Comparison of ENCODE assay signal across 8 mouse cellular contexts in the genomic region with DNA sequence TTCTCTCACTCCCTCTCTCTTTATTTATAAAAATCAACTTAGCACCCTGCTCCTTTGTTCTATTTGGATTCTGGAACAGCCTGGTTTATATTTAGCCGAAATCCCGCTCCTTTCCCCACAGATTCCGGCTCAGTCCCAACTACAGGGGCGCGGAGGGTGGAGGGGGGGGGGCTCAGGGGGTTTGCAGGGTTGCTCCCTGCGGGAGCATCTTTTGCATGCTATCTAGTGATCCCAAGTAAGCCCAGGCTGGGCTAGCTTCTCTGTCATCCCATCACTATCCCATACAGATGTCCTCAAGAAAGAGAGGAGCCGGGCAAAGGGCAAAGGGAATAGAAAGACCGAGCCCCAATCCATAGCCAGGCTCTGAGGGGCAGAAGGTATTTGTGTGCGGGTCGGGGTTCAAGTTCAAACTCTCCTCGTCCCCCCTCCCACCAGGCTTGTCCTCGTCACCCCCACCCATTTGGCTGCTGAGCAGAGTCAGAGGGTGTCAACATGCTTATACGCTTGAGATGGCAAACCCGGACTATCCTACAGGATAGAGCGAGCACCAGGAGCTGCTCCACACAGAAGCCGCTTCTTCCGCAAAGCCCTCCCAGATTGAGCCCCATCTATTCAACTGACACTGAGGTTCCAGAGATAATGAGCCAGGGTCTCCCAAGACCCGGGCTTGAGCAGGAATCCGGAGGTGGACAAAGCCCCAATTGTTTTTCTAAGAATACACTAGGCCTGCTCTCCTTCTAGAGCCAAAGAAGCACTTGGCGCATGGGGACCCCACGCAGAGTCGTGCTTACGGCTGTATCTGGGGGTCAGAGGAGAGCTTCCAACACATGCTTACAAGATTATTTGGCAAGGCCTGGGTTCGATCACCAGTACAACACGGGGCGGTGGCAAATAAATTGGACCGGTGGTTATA. TPM values are rescaled to one million over a fixed set of nuclear protein-coding genes. Genes with fewer than 3 reads are reported as not detected.
DNase-seq lines count a peak whose midpoint lies in the region; ATAC-seq and TF ChIP-seq lines count a peak whose summit lies in the region.

No protein-coding gene starts in this region.

- H3K36me3 ChIP-seq in heart, embryonic 10.5 days: no peaks in the 10 kb centered on the region
- no peaks in the 10 kb centered on the region for H3K36me3 ChIP-seq in ES-Bruce4 (ENCODE audit: control insufficient read depth, insufficient read depth, low read length, poor library complexity, severe bottlenecking)
- H3K36me3 ChIP-seq in forebrain, embryonic 14.5 days (ENCODE audit: control insufficient read depth, insufficient read depth, low read length): no peaks in the 10 kb centered on the region
- H3K36me3 ChIP-seq in liver, embryonic 13.5 days: no peaks in the 10 kb centered on the region

- no peak for DNase-seq in heart, embryonic 10.5 days (ENCODE audit: low spot score)
- no peak for DNase-seq in heart, postnatal 14 days
- DNase-seq in forebrain, embryonic 14.5 days (ENCODE audit: low spot score): no peak
- no peak for DNase-seq in liver, embryonic 13.5 days
- DNase-seq in thymus, postnatal 10 days (ENCODE audit: low spot score in 2 of 2): no peak
- no peak for DNase-seq in c-Kit-positive CD71-positive TER-119-positive erythroid progenitor cells, embryonic 14.5 days (ENCODE audit: low spot score)

- H3K9ac ChIP-seq in ES-Bruce4 (ENCODE audit: low read depth, poor library complexity, severe bottlenecking): peak overlapping the region; percentile 31
- peak overlapping the region; percentile 63 for H3K9ac ChIP-seq in forebrain, embryonic 14.5 days (ENCODE audit: low read length)
- H3K9ac ChIP-seq in liver, embryonic 13.5 days: no peak overlapping the region

- peak overlapping the region; percentile 85 for H3K27ac ChIP-seq in heart, embryonic 10.5 days
- H3K27ac ChIP-seq in ES-Bruce4 (ENCODE audit: insufficient read depth, low read length): no peak overlapping the region
- H3K27ac ChIP-seq in forebrain, embryonic 14.5 days (ENCODE audit: low read depth, low read length): peak overlapping the region; percentile 34; the same call in 1 of the 2 replicates
- no peak overlapping the region for H3K27ac ChIP-seq in liver, embryonic 13.5 days

- peaks cover 33% of the 10 kb centered on the region for H3K27me3 ChIP-seq in heart, embryonic 10.5 days (ENCODE audit: insufficient read depth, poor library complexity, severe bottlenecking)
- H3K27me3 ChIP-seq in ES-Bruce4 (ENCODE audit: control insufficient read depth, insufficient read depth, low read length, poor library complexity, severe bottlenecking): no peaks in the 10 kb centered on the region
- H3K27me3 ChIP-seq in forebrain, embryonic 14.5 days (replicated peaks; ENCODE audit: control insufficient read depth, insufficient read depth, low read length): 0 out of 2 replicates have a peak, but pooled peaks cover 3% of the 10 kb centered on the region
- peaks cover 82% of the 10 kb centered on the region for H3K27me3 ChIP-seq in liver, embryonic 13.5 days

- TF ChIP-seq EP300 in ES-Bruce4 (IDR thresholded peaks at IDR 0.05; ENCODE audit: insufficient read depth, low read depth, low read length): no peak

- peak overlapping the region; percentile 48 for H3K4me2 ChIP-seq in forebrain, embryonic 14.5 days (ENCODE audit: low read length)
- 0 out of 2 replicates have a peak overlapping the region, but pooled peaks have one; percentile 33 for H3K4me2 ChIP-seq in liver, embryonic 13.5 days

- no peaks in the 10 kb centered on the region for H3K9me3 ChIP-seq in heart, embryonic 10.5 days
- H3K9me3 ChIP-seq in ES-Bruce4 (replicated peaks; ENCODE audit: control insufficient read depth, insufficient read depth, low read length, poor library complexity, severe bottlenecking): no peaks in the 10 kb centered on the region
- no peaks in the 10 kb centered on the region for H3K9me3 ChIP-seq in forebrain, embryonic 14.5 days (replicated peaks; ENCODE audit: control insufficient read depth, low read length)
- H3K9me3 ChIP-seq in liver, embryonic 13.5 days (replicated peaks): 0 out of 2 replicates have a peak, but pooled peaks cover 4% of the 10 kb centered on the region

- H3K4me3 ChIP-seq in heart, embryonic 10.5 days: peak overlapping the region; percentile 59
- peak overlapping the region; percentile 10; the same call in 1 of the 2 replicates for H3K4me3 ChIP-seq in ES-Bruce4 (ENCODE audit: low read depth, low read length)
- H3K4me3 ChIP-seq in forebrain, embryonic 14.5 days (ENCODE audit: low read depth, low read length): peak overlapping the region; percentile 31
- H3K4me3 ChIP-seq in liver, embryonic 13.5 days (replicated peaks): 0 out of 2 replicates have a peak overlapping the region, but pooled peaks have one; percentile 16

- peak; percentile 81 for ATAC-seq in forebrain, embryonic 14.5 days
- no peak for ATAC-seq in liver, embryonic 13.5 days (ENCODE audit: low read depth)
- no peak for ATAC-seq in CD4-positive, CD25-positive, alpha-beta regulatory T cell, adult 4 months

- peaks cover 17% of the 10 kb centered on the region for H3K4me1 ChIP-seq in heart, embryonic 10.5 days
- H3K4me1 ChIP-seq in ES-Bruce4 (ENCODE audit: control insufficient read depth, insufficient read depth, low read length): no peaks in the 10 kb centered on the region
- H3K4me1 ChIP-seq in forebrain, embryonic 14.5 days (ENCODE audit: control insufficient read depth, insufficient read depth, low read length): peaks cover 7% of the 10 kb centered on the region
- H3K4me1 ChIP-seq in liver, embryonic 13.5 days (replicated peaks): no peaks in the 10 kb centered on the region

- WGBS in heart, embryonic 10.5 days: 17% methylated on average over 27 of the region's 27 CpGs
- 9% methylated on average over 27 of the region's 27 CpGs for WGBS in forebrain, embryonic 14.5 days
- WGBS in liver, embryonic 13.5 days (ENCODE audit: insufficient replicate concordance): 23% methylated on average over 27 of the region's 27 CpGs

- no peak for TF ChIP-seq CTCF in ES-Bruce4 (IDR thresholded peaks at IDR 0.05; ENCODE audit: low read depth, low read length)

- no peak for TF ChIP-seq POLR2A in ES-Bruce4 (IDR thresholded peaks at IDR 0.05; ENCODE audit: insufficient read depth, low read length)

- intact Hi-C loops in heart, postnatal 14 days (cut with DNase I): no loop called here

RNA-seq across cellular contexts. Expression of a gene that starts 20.1 kb away (rescaled TPM):
- 88.7 and 117 TPM in 2 replicates for polyA plus RNA-seq in heart, embryonic 10.5 days (2016; fragmentation: Nextera tagmentation; extraction: Ambion mirVana)
- total RNA-seq in heart, postnatal 14 days (2021): 10 to 100 TPM; 27.6 to 29.8 TPM
- 76.1 and 79.9 TPM in 2 replicates for polyA plus RNA-seq in ES-Bruce4 (2011; ENCODE audit: insufficient read depth, insufficient read length, low read depth, missing spikeins)
- polyA plus RNA-seq in forebrain, embryonic 14.5 days (2014; fragmentation: Nextera tagmentation; extraction: Ambion mirVana): 101 and 105 TPM in 2 replicates
- 120 and 127 TPM in 2 replicates for polyA plus RNA-seq in liver, embryonic 13.5 days (2015; fragmentation: Nextera tagmentation; extraction: Ambion mirVana)
- polyA plus RNA-seq in CD4-positive, CD25-positive, alpha-beta regulatory T cell, adult 4 months (2017; shearing (Covaris generic)): 100 to 1,000 TPM in 1 of 2 experiments, 10 to 100 TPM in 1; 84.0 to 114 TPM

RNA-seq across cellular contexts. Expression of a gene that starts 21.3 kb away (rescaled TPM):
- polyA plus RNA-seq in heart, embryonic 10.5 days (2016; fragmentation: Nextera tagmentation; extraction: Ambion mirVana): 0.79 and 1.2 TPM in 2 replicates
- 1 to 10 TPM; 3.5 to 4.0 TPM for total RNA-seq in heart, postnatal 14 days (2021)
- 8.1 and 11.4 TPM in 2 replicates for polyA plus RNA-seq in ES-Bruce4 (2011; ENCODE audit: insufficient read depth, insufficient read length, low read depth, missing spikeins)
- 7.1 and 10.1 TPM in 2 replicates for polyA plus RNA-seq in forebrain, embryonic 14.5 days (2014; fragmentation: Nextera tagmentation; extraction: Ambion mirVana)
- polyA plus RNA-seq in liver, embryonic 13.5 days (2015; fragmentation: Nextera tagmentation; extraction: Ambion mirVana): not detected in 2 replicates
- not detected for polyA plus RNA-seq in CD4-positive, CD25-positive, alpha-beta regulatory T cell, adult 4 months (2017; shearing (Covaris generic))

RNA-seq across cellular contexts. Expression of a gene that starts 57.2 kb away (rescaled TPM):
- polyA plus RNA-seq in heart, embryonic 10.5 days (2016; fragmentation: Nextera tagmentation; extraction: Ambion mirVana): 102 and 117 TPM in 2 replicates
- total RNA-seq in heart, postnatal 14 days (2021): 100 to 1,000 TPM; 389 to 391 TPM
- polyA plus RNA-seq in ES-Bruce4 (2011; ENCODE audit: insufficient read depth, insufficient read length, low read depth, missing spikeins): 180 and 185 TPM in 2 replicates
- 64.3 and 75.2 TPM in 2 replicates for polyA plus RNA-seq in forebrain, embryonic 14.5 days (2014; fragmentation: Nextera tagmentation; extraction: Ambion mirVana)
- 122 and 126 TPM in 2 replicates for polyA plus RNA-seq in liver, embryonic 13.5 days (2015; fragmentation: Nextera tagmentation; extraction: Ambion mirVana)
- polyA plus RNA-seq in CD4-positive, CD25-positive, alpha-beta regulatory T cell, adult 4 months (2017; shearing (Covaris generic)): 10 to 100 TPM; 30.5 to 36.5 TPM

RNA-seq across cellular contexts. Expression of a gene that starts 57.5 kb away (rescaled TPM):
- polyA plus RNA-seq in heart, embryonic 10.5 days (2016; fragmentation: Nextera tagmentation; extraction: Ambion mirVana): 110 and 113 TPM in 2 replicates
- 10 to 100 TPM; 70.0 to 77.1 TPM for total RNA-seq in heart, postnatal 14 days (2021)
- 137 and 139 TPM in 2 replicates for polyA plus RNA-seq in ES-Bruce4 (2011; ENCODE audit: insufficient read depth, insufficient read length, low read depth, missing spikeins)
- 11.4 and 12.5 TPM in 2 replicates for polyA plus RNA-seq in forebrain, embryonic 14.5 days (2014; fragmentation: Nextera tagmentation; extraction: Ambion mirVana)
- 23.0 and 26.0 TPM in 2 replicates for polyA plus RNA-seq in liver, embryonic 13.5 days (2015; fragmentation: Nextera tagmentation; extraction: Ambion mirVana)
- polyA plus RNA-seq in CD4-positive, CD25-positive, alpha-beta regulatory T cell, adult 4 months (2017; shearing (Covaris generic)): 10 to 100 TPM; 28.9 to 37.0 TPM

Comparison
In these comparisons a context has a peak if more than half of its experiments do, and no peak if none do; other contexts are left out.
1. H3K27ac ChIP-seq: peak in heart, embryonic 10.5 days (single experiment) and forebrain, embryonic 14.5 days (single experiment); none in ES-Bruce4 (single experiment) and liver, embryonic 13.5 days (single experiment).
2. Peak in every context shown above with its lines, with median percentiles within 50 percentile points of each other: H3K4me3 ChIP-seq.